Mouse (Mus musculus): ENCODE measurements around the gene AI597479. TPM values are rescaled to one million over a fixed set of nuclear protein-coding genes. Genes with fewer than 3 reads are reported as not detected.
A peak's percentile ranks its signal among the peaks of the same experiment; 100 is the strongest.

The AI597479 gene
- total RNA-seq, 1 experiment from 2014 or later: 14.6 TPM

DNA sequence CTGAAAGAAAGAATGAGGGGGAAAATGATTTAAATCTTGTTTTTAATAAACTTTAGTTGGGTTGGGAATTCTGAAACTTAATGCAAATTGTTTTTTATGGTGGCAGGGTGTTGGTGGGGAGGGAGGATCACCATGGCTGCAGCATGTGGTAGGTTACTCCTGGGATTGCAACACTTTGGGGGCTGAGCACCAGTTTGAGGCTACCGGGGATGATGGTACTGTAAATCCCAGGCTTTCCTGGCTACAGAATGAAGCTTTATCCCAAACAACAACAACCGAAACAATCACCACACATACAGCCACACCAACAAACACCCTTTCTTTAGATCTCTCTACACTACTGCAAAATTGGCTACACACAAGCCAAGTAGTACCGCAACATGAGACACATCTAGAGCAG is 63.9 kb downstream of the AI597479 start:
- DNase-seq: no peak

DNA sequence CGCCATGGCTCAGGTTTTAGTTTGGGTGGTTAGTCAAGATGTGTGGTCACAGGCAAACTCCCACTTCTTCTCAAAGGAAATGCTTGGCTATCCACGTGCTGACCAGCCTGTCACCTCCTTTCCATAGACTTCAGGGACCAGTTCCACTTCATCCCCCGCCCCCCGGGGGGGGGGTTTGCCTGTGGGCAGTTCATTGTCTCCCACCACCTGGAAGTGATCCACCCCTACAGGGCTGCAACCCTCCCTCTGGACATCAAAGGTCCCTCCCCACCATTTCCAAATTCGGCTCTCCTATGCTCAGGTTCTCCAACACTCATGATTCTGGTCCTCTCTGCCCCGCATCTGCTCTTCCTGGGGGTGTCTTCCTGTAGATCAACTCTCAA is 64.6 kb downstream of the AI597479 start:
- DNase-seq: no peak

DNA sequence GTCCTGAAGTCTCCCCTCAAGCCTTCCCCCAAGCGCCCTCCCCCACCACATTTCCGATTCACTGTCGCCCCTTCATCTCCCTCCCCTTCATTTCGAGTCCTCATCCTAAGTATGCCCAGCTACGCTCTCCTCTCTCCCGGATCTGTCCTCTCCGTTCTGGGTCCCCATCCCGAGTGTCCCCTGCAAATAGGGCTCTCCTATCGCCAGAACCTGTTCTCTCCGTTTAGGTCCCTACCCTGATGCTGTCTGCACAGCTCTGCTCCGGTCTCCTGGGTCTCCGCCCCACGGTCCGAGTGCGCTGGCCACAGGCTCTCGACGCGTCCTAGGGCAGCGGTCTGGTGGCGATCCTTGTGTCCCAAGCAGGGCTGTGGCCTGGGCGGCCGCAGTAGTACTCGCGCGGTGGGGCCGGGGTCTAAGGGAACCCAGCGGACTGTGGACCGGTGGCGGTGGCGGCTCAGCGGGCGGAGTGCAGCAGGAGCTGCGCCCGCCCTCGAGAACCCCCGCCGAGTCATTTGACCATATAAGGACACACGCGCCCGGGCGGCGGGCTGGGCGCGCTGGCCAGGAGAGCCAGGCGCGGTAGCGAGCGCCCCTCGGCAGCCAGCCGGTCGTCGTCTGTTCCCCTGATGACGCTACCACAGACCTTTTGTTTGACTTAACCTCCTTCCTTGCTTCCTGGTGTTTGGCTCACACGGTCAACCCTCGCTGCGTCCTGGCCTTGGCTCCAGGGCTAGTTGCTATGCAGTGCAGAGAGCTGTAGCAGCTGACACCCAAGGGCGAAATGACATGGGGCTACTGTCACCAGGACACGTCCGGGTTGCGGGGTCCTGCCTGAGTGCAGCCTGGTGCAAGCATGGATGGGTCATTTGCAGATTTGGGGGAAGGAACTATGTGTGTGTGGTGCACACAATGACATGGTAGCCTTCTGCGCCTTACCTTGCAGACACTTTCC is 65.2 kb downstream of the AI597479 start:
- peak; percentile 77 for DNase-seq

DNA sequence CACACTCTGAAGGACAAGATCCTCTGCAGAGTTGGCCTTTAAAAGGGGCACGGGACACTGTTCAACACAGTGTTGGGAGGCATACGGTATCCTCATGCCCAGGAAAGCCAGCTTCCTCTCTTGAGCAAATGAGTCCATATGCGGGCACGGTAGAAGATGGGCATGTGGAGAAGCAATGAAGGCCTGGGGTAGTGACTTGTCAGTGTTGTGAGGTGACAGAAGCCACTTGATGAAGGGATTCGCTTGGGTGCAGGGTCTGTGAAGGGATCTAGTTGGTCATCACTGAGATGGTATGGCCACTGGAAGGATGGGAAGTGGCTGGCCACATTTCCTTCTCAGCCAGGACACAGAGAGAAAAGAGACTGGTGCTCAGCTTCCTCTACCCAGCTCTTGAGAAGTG is 66.1 kb downstream of the AI597479 start:
- no peak for DNase-seq

Other genes starting within 250 kb of the AI597479 start
- 75.3 and 83.3 TPM in 2 replicates for gene Mrps9, start 247.5 kb upstream of the AI597479 start, total RNA-seq (2021)
- 2.2 and 3.0 TPM in 2 replicates for gene Gpr45, start 145.8 kb upstream of the AI597479 start, total RNA-seq (2021)
- 25.1 and 25.8 TPM in 2 replicates for gene Tgfbrap1, start 73 bp upstream of the AI597479 start, total RNA-seq (2021)
- gene Fhl2, start 98.3 kb downstream of the AI597479 start, total RNA-seq (2021): 18.5 and 18.6 TPM in 2 replicates

Measured in adrenal gland, postnatal 14 days (tissue).